Mouse (Mus musculus) stomach, postnatal 0 days (tissue): ENCODE data around the gene Sorcs1. TPM values are rescaled to one million over a fixed set of nuclear protein-coding genes. Genes with fewer than 3 reads are reported as not detected.
A peak's percentile ranks its signal among the peaks of the same experiment; 100 is the strongest.

ENCODE experiments used
- ATAC-seq: fragments of 200-750 bp; cut with Nextera tagmentation; 2 replicates; pipeline ENCODE4 v1.8.0; 2017; ENCODE audit not compliant: low FRiP score, low TSS enrichment
- DNase-seq: peaks from one replicate; pipeline ENCODE4 v3.0.0-alpha.2; 2016; ENCODE audit warnings: low spot score
- H3K27ac ChIP-seq: fragments of 300-500 bp; sonication (generic); replicated peaks from 2 replicates; pipeline ENCODE4 v1.5.1; 2014; ENCODE audit warnings: mild to moderate bottlenecking, control low read depth
- H3K27me3 ChIP-seq: fragments of 300-500 bp; sonication (generic); 2 replicates; pipeline ENCODE4 v1.6.1; 2014; ENCODE audit warnings: low read length; ENCODE audit not compliant: control insufficient read depth, insufficient read depth
- H3K36me3 ChIP-seq: fragments of 300-500 bp; sonication (generic); 2 replicates; pipeline ENCODE4 v1.6.1; 2014; ENCODE audit warnings: low read length, mixed read lengths; ENCODE audit not compliant: control insufficient read depth, insufficient read depth
- H3K4me1 ChIP-seq: fragments of 300-500 bp; sonication (generic); replicated peaks from 2 replicates; pipeline ENCODE4 v1.6.1; 2014; ENCODE audit warnings: antibody characterized with exemption; ENCODE audit not compliant: control insufficient read depth, insufficient read depth
- H3K4me2 ChIP-seq: fragments of 300-500 bp; sonication (generic); replicated peaks from 2 replicates; pipeline ENCODE4 v1.6.1; 2014; ENCODE audit warnings: low read depth, mild to moderate bottlenecking, control low read depth, moderate library complexity
- H3K4me3 ChIP-seq: fragments of 300-500 bp; sonication (generic); 2 replicates; pipeline ENCODE4 v1.5.1; 2014; ENCODE audit warnings: low read depth, low read length, control low read depth
- H3K9ac ChIP-seq: fragments of 300-500 bp; sonication (generic); 2 replicates; pipeline ENCODE4 v1.6.1; 2014; ENCODE audit warnings: mild to moderate bottlenecking, low read length, control low read depth, mixed read lengths
- H3K9me3 ChIP-seq: fragments of 300-500 bp; sonication (generic); 2 replicates; pipeline ENCODE4 v1.6.1; 2016; ENCODE audit warnings: low read length; ENCODE audit not compliant: control insufficient read depth
- CTCF ChIP-seq: IDR thresholded peaks from 2 replicates; pipeline ENCODE4 v1.5.1; 2016; ENCODE audit warnings: antibody characterized with exemption, low read depth, mild to moderate bottlenecking, moderate library complexity
- EP300 ChIP-seq: optimal IDR thresholded peaks from 2 replicates; pipeline ENCODE3; 2016; ENCODE audit warnings: antibody characterized with exemption
- WGBS: fragments of 180-500 bp; shearing (Covaris S2); extraction: QIAGEN DNeasy Blood & Tissue Kit; methylation state at CpG from one replicate; pipeline ENCODE4 v1.1.7; 2014; 5-methylcytosine and 5-hydroxymethylcytosine counted together
- polyA plus RNA-seq: library from polyadenylated mRNA; unstranded; fragments of >200 nt; fragmentation: Nextera tagmentation; extraction: Ambion mirVana; gene quantifications from 2 replicates; pipeline ENCODE4 v1.2.1, GENCODE M21; 2015

Gene Sorcs1
- polyA plus RNA-seq, 1 experiment from 2014 or later, result 1.4 TPM

DNA sequence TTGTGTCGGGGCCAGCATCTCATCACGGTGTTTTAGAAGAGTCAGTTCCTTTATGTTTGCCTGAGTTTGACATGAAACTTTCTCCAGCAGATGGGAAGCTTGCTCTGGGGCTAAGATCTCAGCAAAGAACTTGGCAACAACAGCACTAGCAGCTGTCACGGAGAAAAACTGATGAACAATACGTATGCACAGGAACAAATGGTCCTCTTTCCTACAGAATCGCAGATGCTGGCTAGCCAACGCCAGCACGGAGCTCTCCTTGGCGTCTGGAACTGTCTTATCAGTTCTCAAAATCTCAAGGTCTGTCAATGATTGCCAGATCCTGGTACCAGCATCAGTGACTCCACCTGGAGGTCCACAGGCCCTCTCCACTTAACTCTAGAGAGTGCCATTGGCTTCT is 350.6 kb downstream of the Sorcs1 start:
- DNase-seq (no peak), ATAC-seq (no peak)
- Histone ChIP-seq H3K36me3 (no peaks in the 10 kb centered on the region), H3K4me1 (no peaks in the 10 kb centered on the region), H3K27me3 (no peaks in the 10 kb centered on the region), H3K4me2 (no peak overlapping the region), H3K9me3 (no peaks in the 10 kb centered on the region), H3K27ac (no peak overlapping the region), H3K9ac (no peak overlapping the region), H3K4me3 (no peak overlapping the region)
- WGBS, result 40% methylated on average over 8 of the region's 8 CpGs
- no peak for TF ChIP-seq EP300
- TF ChIP-seq CTCF, result no peak

DNA sequence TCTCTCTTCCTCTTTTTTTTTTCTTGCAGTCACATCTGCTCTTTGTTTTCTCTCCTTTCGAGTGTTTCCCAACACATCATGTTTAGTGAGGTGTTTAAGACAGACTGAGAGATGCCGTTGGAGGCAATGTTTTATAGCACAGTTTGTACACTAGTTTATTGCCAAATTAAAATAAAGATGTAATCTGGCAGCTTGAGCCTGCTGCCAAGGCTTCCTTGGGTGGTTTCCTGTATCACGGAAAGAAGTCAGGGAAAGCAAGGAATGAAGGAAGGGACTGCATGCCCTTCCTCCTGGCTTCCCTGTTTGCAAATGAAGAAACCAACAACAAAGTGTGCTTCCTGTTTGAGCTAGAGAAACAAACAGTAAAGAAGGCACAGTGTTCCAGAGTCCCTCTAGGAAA is 352.3 kb downstream of the Sorcs1 start:
- WGBS, result 71% methylated on average over 3 of the region's 3 CpGs
- no peak for ATAC-seq
- no peak overlapping the region for H3K9ac ChIP-seq

DNA sequence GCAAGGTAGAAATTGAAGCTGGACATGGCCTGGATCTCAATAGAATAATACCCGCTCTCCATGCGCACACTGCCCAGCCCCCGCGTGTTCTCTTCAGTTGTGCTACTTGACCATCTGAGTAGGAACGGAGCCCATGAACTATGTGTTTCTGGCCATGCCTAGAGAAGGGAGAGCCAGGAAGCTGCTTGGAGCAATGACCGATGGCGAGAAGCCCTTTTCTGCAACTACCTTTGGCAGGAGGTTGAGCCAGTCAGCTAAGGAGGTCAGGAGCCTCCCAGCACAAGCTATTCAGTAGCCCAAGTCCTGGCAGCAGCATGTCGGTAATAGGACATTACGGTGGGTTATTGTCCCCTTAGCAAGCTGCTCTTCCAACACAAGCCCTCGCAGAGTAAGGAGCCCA is 352.8 kb downstream of the Sorcs1 start:
- Histone ChIP-seq H3K27ac (no peak overlapping the region), H3K36me3 (no peaks in the 10 kb centered on the region), H3K4me3 (no peak overlapping the region), H3K27me3 (no peaks in the 10 kb centered on the region), H3K9ac (no peak overlapping the region), H3K4me2 (no peak overlapping the region), H3K4me1 (no peaks in the 10 kb centered on the region), H3K9me3 (no peaks in the 10 kb centered on the region)
- DNase-seq (no peak), ATAC-seq (no peak)
- WGBS, result 89% methylated on average over 10 of the region's 10 CpGs
- TF ChIP-seq CTCF (no peak), EP300 (no peak)

More for the DNA sequence above, 352.3 kb downstream of the Sorcs1 start:
- DNase-seq, result no peak
- Histone ChIP-seq H3K36me3 (no peaks in the 10 kb centered on the region), H3K9me3 (no peaks in the 10 kb centered on the region), H3K27me3 (no peaks in the 10 kb centered on the region), H3K27ac (no peak overlapping the region), H3K4me3 (no peak overlapping the region), H3K4me2 (no peak overlapping the region), H3K4me1 (no peaks in the 10 kb centered on the region)
- TF ChIP-seq CTCF, result no peak
- TF ChIP-seq EP300, result no peak

DNA sequence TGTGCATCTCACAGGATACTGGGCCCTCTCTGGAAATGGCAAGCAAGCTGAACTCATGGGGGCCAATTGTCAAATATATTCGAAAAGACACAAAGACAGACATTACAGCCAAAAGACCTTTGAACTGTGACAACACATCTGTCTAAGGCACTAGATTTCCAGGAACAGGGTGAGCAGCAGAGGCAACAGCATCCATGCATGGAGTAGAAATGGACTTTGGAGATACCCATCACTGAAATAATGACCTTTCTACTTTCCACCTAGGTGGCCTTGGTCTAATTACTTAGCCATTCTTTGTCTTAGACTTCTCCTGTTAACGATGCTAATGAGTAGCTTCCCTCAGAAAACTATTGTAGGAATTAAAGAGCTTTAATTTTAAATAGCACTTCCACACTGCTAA is 371.4 kb downstream of the Sorcs1 start:
- Histone ChIP-seq H3K4me3 (no peak overlapping the region), H3K9me3 (no peaks in the 10 kb centered on the region), H3K27me3 (no peaks in the 10 kb centered on the region), H3K9ac (no peak overlapping the region), H3K27ac (no peak overlapping the region), H3K4me1 (no peaks in the 10 kb centered on the region), H3K4me2 (no peak overlapping the region), H3K36me3 (no peaks in the 10 kb centered on the region)
- DNase-seq, result no peak
- no peak for ATAC-seq
- no peak for TF ChIP-seq CTCF
- no peak for TF ChIP-seq EP300
- 67% methylated on average over 2 of the region's 2 CpGs for WGBS

DNA sequence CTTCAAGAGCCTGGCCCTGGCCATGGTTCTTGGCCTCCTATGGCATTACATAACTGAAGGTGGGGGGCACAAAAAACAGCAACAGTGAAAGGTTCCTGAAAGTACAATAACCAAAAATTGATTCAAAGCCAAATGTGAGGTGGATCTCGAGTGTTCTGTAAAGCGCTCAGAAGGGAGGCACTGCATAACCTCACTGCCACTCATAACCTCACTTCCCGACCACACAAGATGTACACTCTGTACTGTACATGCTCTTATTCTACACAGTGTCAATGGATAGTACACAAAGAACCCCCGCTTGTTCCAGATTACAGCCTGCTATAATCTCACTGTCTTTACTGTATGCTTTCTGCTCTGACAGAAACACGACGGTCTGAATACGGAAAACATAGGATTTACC is 384.2 kb downstream of the Sorcs1 start:
- WGBS, result 71% methylated on average over 7 of the region's 7 CpGs
- Histone ChIP-seq H3K9me3 (no peaks in the 10 kb centered on the region), H3K9ac (no peak overlapping the region), H3K27ac (no peak overlapping the region), H3K4me2 (no peak overlapping the region), H3K4me1 (no peaks in the 10 kb centered on the region), H3K36me3 (no peaks in the 10 kb centered on the region), H3K4me3 (no peak overlapping the region), H3K27me3 (no peaks in the 10 kb centered on the region)
- TF ChIP-seq EP300 (no peak), CTCF (no peak)
- ATAC-seq, result no peak
- DNase-seq, result no peak

DNA sequence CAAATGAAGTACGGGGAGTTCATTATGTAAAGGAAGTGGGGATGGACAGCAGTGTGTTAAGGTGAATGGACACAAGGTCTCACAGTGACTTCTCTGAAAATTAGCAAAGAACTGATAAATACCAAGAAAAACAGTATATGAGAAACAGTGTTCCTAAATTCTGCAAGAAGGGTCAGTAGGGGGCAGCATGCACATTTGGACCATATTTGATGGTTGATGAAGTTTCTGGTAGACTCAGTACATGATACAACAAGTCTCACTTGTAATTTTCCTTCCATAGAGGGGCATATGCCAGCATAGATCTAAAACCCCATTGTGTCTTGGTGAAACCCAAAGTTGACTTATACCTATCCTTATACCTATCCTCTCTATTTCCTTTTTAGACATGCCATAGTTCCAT is 414.0 kb downstream of the Sorcs1 start:
- H3K4me3 ChIP-seq, result no peak overlapping the region
- no peaks in the 10 kb centered on the region for H3K36me3 ChIP-seq
- no peak overlapping the region for H3K9ac ChIP-seq
- H3K9me3 ChIP-seq, result no peaks in the 10 kb centered on the region
- H3K4me1 ChIP-seq, result no peaks in the 10 kb centered on the region
- TF ChIP-seq CTCF, result peak; percentile 67
- no peak for TF ChIP-seq EP300
- 77% methylated on average over 1 of the region's 1 CpGs for WGBS
- H3K27ac ChIP-seq, result no peak overlapping the region
- no peaks in the 10 kb centered on the region for H3K27me3 ChIP-seq
- no peak overlapping the region for H3K4me2 ChIP-seq
- DNase-seq, result no peak
- ATAC-seq, result no peak
